Mouse (Mus musculus) NIH3T3 (cell line): Measurements from ENCODE around the gene Unc5c.

Experiments
- DNase-seq: peaks from one replicate; pipeline ENCODE4 v3.0.0-alpha.2; 2012; ENCODE audit warnings: low read depth

The Unc5c gene

DNA sequence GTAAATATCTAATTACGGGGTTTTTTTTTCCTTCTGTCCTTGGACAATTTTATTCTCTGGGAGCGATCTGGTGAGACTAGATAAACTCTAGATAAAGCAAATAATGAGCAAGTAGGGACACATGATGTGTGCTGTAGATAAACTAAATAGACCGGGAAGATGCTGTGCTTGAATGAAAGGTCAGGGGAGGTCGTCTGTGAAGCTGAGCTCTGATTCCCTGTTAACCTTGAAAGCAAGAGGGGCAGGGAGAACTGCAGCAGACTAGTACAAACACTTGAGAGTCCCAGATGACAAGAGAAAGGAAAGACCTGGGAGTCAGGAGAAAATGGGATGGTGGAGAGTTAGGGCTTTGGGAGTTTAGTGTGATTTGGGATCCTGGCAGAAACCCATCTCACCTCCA lies 251.4 kb downstream of the Unc5c start:
- no peak for DNase-seq

DNA sequence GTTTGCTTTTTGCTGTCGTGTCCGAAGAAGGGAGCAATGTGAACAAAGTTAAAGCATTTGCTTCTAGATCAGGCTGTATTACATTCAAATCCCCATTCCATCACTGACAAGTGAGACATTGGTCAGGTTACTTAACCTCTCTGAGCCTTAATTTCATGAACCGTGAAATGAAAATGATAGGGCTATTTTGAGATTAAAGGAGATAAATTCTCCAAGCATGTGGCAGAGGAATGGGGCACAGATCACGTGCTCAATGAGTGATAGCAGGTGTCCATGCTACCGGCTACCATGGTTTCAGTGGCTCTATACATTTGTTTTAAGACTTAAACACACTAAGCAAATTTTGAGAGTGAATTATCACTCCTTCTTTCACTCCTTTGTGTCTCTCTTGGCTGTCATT lies 254.0 kb downstream of the Unc5c start:
- DNase-seq, result no peak

DNA sequence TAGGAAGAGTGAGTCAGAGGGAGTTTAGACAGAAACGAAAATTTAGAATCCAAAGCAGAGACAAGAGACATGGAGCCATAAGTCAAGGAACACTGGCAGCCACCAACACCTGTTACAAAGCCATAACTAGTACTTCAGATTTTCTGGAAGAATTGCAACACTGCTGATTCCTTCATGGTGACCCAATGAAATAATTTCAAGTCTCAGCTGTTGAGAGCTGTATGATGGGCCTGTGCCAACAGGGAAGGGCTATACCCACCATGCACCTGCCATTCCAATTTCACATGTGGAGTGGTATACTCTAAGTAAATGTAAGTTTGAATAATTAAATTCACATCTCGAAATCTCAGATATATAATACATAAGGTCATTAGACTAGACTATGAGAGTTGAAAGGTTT lies 259.5 kb downstream of the Unc5c start:
- no peak for DNase-seq

DNA sequence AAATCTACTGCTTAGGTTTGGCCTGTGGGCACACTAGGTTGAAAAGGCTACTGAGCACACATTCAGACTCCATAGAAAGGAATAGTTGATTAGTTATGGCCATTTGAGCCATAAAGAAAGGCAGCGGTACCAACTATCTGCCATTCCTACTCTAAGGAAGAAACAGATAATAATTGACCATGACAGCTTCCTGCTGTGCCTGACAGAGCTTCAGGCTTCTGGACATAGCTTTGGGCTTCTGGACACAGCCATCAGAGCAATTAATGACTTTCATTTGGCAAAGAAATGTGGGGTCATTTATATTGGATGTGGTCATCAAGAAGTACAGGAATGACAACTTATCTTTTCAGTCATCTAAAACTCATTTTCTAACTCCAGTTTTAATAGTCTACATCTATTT lies 260.4 kb downstream of the Unc5c start:
- no peak for DNase-seq

DNA sequence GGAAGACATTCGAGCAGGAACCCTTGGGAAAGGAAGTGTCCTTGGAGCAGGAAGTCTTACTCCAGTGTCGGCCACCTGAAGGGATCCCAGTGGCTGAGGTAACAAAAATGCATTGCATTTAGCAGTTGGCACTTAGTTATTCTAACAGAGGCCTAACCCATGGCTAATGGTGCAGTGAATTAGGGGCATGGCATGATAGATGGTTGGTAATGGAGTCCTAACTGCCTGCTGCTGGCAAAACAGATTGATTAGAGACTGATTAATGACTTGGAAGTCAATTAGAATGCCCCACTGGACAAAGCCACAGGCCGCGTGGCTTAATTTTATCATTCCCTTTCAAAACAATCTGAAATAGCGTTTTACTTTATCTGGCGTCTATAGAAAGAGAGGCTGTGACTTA lies 268.8 kb downstream of the Unc5c start:
- DNase-seq, result no peak

DNA sequence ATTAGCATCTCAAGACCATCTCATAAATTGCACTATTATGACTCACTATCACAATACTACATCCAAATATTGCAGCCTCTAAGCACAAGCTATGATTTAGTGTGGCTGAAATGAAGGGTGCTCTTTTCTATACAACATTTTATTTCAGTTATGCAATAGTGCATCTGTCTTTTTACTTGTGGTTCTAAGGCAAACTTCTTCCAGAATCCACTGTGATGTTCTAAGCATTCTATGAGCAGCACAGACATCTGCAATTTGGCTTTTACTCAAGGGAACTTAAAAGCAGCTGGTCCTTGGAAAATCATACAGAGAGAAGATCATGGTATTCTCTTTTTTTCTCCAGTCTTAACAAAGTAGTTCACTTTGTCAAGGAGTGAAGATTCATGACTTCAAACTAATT lies 270.3 kb downstream of the Unc5c start:
- no peak for DNase-seq

DNA sequence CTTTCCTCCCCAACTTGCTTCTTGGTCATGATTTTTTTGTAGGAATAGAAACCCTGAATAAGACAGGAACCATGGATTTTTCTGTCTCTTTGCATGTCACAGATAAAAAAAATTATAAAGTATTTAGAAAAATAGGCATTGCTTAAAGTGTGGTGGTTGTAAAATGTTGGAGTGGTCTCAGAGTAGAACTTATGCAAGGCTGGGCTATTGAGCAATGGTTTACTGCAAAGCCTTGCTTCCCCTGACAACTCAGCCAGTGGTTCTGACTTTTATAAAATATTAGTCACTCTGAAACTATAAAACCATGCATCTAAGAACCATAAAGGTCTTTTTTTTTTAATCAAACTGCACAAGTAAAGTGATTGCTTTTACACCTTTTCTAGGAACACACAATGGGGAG lies 280.3 kb downstream of the Unc5c start:
- no peak for DNase-seq

DNA sequence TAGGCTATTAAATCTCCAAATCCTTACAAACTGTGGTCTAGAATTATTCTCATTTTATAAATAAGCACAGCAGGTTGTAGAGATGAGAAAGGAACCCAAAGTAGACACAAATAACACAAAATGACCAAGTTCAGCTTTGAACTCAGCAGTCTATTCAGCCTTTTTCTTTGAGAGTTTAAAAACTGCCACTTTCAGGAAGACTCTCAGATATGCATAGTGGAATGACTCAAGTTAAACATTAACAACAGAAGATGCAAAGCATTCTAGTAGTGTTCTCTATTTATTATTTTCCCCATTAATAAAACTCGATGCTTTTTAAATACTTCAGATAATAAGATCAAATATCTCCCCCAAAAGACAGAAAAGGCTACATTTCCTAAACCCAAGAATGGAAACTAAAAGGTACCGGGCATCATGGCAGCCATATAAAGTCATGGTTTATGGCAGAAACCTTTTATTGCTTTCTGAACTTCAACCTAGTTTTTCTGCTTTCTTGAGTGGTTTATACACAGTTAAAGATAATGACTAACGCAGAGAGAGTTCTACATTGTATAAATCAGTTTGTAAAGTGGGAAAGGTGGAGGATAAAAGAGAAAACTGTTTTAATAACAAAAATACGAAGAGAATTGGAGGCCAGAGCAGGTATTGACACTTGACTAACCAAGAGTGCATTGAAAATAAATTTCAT lies 283.8 kb downstream of the Unc5c start:
- no peak for DNase-seq

DNA sequence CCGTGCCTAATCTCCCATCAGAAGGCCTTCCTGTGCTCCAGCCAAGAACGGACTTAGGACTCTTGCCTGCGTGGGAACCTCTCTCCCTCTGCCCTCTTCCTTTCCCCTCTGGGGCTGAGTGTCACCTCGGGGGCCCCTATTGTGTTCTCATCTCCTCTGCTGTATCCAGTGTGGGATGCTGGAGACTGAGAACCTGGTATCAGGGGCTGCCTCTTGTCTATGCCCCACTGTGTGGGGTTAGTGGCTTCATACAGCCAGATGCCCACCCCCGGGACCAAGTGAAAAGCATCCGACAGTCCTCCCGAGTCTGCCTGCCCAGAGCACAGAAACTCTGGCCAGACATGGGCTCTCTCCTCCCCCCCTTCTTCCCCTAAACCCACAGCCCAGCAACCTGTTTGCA lies 287.2 kb downstream of the Unc5c start:
- DNase-seq, result no peak

DNA sequence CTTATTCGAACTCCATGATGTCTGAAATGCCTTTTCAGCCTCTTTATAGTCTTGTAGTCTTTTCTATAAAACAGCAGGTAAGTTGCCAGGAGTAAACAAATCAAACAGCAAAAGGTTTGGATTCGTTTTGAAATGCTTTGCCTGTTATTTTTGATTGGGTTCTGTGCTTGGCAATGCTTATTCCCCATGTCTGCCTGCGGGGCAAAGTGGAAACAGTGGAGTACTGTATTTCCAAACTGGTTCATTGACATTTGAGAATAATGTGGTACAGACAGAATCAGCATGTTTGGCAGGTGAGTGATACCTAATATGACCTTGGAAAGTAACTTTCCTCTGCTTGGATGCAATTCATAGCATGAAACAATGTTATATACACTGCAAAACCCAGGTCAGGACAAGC lies 292.2 kb downstream of the Unc5c start:
- DNase-seq, result no peak

DNA sequence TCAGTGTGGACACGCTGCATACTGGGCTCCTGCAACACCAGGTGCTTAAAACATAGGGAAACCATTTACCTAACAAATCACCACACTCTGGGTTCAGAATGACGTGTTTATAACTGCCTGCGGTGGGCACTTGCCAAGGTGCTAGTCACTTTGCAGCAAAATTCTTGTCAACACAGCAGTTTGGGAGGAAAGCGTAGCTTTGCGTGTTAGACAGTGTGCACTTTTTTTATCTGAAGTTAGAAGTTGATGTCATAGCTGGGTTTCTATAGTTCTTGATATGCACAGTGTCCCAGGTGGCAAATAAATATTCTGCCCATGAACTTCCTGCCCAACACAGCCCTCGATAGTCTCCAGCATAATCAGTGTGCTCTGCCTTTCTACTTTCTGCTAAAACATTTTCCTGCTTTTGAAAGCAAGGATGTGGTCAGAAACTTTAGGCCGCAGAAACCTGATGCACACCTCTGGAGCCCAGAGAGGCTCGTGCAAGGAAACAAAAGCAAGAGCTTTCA lies 313.4 kb downstream of the Unc5c start:
- DNase-seq, result no peak

DNA sequence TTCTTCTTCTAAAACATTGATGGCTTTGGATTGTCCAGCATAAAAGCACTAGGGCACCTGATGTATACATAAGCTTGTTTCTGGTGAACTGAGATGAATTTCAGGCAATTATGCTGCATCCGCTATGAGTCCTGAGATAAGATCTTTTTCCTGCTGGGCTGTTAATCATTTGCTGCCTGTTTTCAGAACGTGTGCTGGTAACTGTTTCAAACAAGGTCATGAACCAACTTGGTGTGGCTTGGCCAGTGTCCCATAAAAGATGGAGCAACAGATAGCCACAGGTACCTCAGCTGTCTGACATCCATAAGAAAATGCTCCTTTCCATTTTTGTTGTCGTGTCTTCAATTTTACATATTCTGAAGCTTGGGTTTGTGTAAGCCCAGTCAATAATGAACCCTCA lies 314.2 kb downstream of the Unc5c start:
- DNase-seq, result no peak

DNA sequence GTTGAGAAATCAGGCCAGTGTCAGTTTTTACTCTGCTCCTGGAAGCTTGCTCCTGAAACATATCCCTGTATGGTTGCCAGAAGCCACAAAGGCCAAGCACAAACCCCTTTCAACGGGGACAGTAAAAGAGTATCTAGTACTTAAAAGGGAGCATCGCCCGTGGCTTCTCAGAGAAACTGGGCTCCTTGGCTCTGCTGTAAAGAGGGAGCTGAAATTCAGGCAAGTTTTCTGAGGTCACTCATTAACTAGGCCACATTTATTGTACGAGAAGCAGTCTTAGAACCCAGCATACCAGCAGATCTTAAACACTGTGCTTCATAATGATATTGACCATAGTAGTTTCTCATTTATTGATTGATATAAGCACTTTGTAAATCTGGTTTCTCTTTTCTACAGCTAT lies 317.5 kb downstream of the Unc5c start:
- no peak for DNase-seq

DNA sequence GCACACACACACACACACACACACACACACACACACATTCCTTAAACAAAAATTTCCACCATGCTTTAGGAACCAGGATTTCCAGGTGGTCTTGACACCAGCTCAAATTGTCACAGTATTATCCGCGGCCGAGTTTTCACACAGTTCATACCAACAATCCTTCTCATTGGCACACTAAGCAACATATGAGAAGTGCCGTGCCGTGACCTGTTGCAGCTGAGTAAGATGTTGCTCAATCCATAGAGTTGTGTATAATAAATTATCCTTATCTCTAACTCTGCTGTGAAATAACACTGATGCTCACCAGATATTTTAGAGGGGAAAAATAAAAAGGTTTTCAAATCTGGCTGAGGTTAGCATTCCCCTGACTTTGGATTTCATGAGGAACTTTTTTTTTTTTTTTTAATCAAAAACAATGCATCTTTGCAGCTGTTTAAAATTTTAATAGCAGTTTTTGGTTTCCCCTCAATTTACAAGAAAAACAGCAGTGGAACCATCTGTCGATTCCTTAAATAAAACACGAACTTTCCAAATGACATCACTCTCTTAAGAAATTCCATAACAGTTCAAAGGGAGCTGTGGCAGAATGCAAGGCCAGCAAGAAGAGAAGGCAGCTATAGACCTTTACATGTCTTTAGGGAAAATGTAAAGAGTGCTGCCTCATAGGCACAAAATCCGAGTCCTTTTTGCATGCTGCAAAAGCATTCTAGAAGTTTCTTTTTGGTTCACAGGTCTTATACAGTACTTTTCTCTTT lies 326.2 kb downstream of the Unc5c start:
- DNase-seq, result no peak

DNA sequence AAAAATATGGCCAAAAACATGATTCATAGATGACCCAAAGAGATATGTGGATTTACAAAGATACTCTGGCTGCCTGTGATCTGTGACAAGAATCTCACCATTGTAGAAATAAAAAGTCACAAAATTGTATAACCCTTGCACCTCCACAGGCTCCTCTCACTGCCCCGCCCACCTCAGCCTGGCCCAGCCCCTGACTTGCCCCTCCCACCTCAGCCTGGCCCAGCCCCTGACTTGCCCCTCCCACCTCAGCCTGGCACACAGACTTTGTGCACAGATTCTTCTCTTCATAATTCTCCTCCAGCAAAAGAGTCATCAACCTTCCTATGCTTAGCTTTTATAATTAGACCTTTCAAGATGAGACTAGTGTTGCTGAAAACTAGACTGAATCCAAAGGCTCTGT lies 327.1 kb downstream of the Unc5c start:
- no peak for DNase-seq

DNA sequence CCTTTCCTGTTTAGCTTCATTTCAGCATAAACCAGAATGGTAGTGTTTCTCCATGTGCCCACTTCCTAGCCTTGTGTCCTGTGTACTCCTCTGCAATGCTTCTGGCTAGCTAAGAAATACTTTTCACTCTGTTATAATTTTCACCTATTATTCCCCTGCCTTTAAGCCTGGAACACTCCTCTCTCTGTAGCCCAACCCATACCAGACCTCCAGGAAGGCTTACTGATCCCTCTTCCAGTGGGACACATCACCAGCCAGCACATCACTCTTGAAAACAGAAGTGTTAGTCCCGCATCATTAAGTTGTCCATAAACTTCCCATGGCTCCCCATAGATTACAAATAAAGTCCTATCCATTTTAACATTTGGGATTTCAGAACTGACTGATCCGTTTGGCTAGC lies 328.7 kb downstream of the Unc5c start:
- no peak for DNase-seq

DNA sequence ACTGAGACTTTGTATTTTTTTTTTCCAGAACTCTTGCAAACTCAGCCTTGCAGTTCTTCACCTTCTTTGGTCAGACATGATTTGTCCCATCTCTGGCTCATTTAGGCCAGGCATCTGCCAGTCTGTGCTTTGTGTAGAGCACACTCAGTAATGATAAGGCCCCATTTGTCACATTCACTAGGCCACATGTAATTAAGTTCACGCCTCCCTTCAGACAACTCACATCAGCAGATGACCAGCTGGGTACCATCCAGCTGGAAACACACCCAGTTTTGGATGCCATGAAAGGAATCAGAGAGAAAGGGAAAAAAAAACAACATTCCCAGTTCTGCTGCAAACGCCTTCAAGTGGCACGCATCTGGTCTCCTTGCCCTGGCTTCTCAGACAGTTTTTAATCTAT lies 329.4 kb downstream of the Unc5c start:
- no peak for DNase-seq

DNA sequence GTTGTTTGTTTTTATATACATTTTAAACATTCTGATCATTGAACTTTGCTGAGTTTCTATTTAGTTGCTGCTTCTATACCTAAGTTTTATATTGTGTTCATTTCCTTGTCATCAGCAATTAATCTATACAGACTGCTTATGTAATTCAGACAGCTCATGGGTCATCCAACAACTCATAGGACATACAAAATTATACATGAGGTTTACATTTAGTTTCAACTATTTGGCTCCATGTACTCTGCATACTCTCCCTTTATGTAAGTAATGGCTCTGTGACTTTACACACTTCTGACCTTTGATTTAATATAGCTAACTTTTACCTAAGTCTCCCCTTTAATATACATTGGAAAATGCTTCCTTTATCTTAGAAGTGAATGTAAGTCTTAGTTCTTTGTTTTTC lies 332.4 kb downstream of the Unc5c start:
- DNase-seq, result no peak

DNA sequence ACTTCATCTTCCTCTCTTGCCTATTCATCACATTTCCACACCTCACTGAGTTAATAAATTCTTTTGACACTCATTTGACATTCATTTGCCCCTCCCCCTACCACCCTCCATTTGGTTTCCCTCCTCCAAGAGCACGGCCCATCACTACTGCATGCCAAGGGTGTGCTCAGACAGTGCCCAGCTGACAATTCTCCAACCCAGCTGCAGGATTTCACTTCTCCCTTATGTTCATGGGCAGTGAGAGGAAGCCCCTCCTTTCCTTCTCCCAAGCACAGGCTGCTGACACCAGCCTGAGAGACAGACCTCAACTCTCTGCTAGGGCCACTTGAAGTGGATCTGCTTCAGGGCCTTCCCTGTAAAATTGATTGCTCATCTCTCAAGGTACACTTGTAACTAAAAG lies 332.8 kb downstream of the Unc5c start:
- no peak for DNase-seq

DNA sequence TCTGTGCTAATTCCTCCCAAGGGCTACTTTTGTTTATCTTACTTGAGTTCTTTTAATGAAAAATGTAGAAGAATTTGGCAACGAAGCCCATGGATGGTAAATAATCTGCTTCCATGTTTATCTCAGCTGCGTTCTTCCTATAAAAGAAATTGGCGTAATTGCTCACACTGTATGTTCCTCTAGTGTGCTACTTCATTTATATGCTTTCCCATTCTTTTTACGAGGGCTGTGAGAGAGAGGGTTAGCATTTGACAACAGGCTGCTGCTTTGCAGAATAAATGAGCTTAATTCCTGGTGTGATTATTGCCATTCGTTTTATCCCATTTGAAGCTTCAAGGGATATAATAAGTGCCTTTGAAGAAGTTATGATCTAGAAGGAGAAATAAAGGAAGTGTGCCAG lies 339.1 kb downstream of the Unc5c start:
- DNase-seq, result no peak

DNA sequence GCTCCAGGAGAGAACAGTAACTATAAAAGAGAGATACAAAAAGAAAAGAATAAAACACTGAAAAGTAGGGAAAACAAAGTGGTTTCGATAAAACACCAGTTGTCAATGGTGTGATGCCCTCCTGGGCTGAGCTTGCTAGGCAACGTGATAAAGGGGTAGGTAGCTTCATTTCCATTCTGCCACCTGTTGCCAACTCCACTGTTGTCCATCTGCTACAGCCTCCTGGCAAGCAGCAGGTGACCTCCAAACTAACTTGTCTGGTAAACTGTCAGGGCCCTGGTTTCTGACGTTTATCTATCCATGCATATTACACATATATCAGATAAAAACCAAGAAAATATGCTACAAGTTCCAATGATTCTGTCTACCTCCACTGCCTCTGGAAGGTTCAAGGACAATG lies 344.6 kb downstream of the Unc5c start:
- DNase-seq, result no peak

DNA sequence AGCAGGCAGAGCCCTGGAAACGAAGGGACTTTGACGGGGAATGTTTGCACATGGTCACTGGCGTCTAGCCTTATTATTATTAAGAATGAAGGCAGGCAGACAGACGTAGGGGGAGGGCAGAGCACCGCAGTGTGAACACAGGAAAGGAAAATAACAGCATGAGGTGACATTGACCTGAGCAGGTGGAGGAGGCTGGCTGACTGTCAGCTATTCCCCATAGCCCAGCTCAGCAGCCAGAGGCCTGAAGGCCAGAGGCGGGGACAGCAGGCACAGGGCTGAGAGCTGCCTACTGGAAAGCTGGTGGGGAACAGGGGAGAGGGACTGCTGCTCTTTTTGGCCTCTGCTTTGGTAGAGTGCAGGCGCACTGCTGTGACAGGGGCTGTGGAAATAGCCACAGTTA lies 345.9 kb downstream of the Unc5c start:
- DNase-seq, result no peak

DNA sequence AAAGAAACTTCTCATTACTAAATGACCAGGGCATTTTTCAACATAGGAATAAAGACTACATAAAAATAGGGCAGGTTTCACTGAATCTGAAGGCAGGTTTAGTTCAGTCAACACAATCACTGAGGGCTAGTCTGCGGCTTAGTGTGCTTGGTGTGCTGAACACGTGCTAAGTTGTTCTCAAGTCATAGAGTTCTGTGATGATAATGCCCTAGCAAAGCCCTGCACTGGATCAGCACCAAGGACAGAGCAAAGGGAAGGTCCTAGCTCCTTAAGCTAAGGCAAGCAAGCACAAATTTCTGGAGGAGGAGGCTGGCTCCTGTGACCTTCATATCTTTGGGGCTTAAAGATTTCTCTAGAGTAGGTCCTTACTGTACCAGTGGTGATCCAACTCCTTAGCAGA lies 346.3 kb downstream of the Unc5c start:
- DNase-seq, result peak; percentile 72

DNA sequence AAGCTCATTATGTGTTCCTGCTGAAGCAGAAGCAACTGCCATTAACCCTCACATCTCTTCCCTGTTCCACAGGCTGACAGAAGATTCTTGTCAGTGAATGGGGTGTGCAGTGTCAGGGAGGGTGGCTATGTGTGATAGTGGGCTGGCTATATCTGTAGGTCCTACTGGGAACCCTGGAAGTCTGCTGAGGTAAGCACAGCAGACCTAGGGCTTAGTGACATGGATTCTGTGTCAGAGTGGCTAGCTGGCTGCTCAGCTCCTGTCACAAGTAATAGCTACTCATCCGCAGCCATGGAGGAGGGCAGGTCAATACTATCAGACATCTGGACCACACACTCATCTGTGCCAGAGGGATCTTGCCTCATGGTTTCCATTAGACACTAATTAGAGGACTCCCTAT lies 349.8 kb downstream of the Unc5c start:
- no peak for DNase-seq
